Mouse (Mus musculus) urinary bladder, postnatal 10 days (tissue): ENCODE measurements around the gene BC052040.

Source experiments
- DNase-seq: peaks from one replicate; pipeline ENCODE4 v3.0.0; 2022; ENCODE audit warnings: low spot score

BC052040 gene

DNA sequence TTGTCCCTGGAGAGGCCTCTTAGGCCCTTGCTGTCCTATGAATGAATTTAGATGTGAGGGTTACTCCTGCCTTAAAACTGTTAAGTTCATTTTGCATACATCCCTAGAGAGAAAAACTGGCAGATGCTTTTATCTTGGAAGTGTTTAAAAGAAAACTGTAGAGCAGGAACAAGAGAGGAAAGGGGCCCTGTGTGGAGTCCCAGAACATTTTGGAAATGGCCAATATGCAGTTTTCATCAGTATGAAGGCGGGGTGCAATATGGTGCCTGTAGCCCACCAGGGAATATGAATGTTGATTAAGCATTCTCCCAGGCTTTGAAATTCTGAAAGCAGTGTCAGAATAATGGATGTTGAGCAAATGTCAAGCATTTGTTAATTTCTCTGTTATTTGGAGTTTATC is 19.8 kb downstream of the BC052040 start:
- no peak for DNase-seq

DNA sequence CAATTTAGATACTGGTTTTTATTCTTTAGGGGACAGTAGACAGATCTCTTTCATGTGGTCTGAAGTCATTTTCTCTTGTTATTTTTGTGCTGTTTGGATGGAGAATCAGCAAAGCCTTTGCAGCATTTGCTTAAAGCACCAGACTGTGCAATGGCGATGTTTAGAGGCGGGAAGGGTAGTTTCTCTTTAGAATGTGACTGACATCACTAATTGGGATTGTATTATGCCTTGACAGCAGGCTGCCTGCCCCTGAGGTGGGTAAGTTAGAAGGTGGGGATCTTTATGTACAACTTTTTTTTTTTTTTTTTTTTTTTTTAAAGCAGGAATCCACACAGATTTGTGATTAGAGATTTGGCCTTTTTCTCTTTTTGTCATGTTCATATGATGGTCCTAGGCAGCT is 20.6 kb downstream of the BC052040 start:
- DNase-seq: no peak

DNA sequence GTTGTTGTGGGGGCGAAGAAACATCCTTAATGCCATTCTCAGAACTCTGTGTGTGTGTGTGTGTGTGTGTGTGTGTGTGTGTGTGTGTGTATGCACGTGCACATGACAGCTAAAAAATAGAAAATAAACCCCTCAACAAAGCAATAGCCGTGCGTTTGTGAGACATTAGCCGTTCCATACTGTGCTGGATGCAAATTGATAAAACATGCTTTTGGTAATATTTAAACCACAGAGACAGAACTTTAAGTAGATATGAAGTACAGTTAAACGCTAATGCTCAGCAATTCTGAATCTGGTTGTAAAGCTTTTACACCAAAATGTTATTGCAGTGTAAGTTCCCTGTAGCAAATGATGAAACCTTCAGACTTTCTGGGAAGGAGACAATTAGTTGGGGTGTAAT is 22.6 kb downstream of the BC052040 start:
- DNase-seq: no peak

DNA sequence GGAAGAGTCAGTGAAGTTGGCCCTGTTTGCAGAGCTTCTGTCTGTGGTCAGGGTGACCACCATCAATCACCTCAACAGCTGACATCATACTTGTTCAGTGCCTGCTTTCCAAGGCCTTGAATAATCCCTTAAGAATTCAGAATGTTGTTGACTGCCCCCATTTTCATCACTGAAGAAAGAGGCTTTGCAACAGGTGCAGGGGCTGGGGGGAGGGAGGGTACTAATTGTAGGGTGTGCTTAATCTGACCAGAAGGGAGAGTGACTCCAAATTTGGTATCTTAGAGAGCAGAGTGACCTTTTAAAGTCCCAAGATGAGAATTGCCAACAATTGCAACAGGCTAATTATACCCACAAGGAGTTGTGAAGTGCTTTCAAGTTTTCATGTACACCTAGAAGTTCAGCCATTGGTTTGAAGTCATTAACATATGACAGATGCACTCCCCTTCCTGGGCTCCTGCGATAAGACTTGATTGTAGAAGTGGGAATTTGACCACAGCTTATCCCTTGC is 24.4 kb downstream of the BC052040 start:
- no peak for DNase-seq

DNA sequence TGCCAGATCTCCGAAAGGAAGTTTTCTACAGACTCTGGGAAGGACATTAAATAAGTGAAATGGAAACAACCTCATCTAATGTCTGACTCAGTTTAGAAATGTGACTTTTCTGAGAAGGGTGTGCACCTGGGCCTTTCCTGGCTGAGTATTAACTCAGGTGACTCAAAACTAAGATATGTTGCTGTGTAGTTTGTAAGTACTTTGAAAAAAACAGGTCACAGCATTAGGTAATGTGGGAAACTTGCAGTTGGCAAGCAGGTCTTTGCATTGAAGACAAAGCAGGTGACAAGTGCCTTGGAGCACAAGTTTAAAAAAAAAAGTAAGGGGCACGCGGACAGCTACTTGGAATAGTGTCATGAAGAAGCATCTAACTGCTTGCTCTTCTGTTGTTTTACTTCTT is 27.5 kb downstream of the BC052040 start:
- DNase-seq: no peak

DNA sequence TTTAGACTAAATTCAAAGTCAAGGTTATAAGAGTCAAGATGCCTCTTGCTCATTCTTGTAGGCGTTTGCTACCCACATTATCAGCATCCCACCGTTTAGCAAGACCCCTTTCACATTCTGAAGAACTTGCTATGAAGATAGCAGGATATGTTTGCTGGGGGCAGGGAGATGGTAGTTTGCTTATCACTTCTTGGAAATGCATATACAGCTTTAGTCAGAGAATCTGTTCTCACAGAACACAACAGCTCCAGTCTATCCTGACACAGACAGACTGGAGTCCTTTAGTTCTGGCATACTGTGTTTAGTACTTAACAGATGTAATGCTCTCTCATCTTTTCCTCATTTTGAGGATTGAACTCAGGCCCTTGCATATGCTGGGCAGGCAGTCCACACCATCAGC is 28.6 kb downstream of the BC052040 start:
- no peak for DNase-seq

DNA sequence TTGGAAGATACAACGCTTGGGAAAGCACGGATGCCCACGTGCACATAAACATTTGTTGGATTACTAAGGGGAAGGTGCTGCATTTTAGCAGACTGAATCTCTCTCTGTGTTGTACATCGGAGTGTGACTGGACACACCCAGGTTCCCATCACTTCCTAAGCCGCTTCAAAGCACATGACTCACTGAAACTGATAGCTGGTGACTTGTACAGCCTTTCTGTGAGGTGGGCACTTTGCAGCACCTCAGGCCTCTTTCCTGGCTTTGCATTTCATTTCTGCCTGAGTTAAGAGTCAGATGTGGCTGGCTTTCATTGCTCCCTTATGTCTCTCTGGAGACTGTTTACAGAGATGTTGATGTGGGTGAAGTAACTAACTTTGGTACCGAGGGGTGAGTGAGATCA is 29.0 kb downstream of the BC052040 start:
- DNase-seq: no peak

DNA sequence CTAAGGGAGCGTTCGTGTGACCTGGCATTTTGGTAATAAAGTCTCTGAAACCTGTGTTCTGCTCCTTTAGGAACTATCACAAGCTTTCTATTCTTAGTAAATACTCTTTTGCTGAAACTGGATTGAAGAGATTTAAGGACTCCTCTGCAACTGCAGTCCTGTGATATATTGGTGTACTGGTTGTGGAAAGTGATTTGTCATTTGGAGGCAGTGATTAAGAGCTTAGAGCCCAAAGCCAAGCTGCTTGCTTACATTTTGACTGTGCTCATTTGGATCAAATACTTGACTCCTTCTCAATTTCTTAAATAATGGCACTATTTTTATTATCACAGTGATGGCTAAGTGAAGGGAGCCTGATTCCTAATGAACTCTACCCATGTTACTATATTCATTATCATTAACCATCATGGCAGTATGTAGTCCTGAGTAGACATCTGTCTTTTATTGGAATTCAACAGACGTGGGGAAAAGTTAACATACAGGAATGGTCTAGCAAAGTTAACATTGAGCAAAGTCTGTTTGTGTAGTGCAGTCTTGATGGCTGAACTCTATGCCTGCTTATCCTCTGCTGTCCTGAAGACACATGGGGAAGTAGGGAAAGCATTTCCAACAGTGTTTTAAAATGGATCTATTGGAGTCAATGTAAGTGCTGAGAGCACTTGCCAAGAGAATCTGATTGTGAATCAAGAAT is 32.5 kb downstream of the BC052040 start:
- DNase-seq: no peak

DNA sequence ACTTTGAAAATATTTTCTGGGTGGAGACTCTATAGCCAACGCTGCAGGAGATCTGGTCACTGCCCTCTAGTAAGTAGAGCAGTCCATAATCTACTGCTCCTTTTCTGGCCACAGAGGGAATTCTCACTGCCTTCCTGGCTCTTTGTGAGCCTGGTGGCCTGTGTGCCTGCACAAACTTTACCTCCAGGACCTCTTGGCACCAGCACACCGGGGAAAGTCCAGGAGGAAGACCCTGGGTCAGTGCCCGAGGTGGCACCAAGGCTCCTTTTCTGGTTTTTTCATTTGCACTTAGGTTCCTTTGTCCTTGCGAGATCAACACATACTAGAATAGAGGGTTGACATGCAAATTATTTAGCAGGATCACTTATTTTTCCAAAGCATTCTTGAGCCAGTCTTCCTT is 47.0 kb downstream of the BC052040 start:
- DNase-seq: no peak

DNA sequence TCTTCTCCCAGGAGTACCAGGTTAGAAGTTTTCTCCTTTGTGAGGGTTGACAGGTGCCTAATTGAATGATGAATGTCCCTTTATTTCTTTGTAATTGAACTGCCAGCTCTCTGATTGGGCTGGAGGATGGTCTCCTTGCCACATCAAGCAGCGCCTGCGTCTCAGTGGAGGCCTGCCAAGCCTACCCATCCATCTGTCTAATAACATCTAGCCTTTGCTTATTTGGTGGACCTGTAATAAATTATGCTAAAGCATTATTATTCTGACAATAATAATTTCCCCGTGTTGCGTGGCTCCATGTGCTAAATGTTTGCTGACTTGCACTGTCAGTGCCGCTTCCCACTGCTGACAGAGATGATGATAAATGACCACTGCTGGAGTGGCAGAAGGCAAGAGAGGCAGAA is 49.5 kb downstream of the BC052040 start:
- DNase-seq: no peak

DNA sequence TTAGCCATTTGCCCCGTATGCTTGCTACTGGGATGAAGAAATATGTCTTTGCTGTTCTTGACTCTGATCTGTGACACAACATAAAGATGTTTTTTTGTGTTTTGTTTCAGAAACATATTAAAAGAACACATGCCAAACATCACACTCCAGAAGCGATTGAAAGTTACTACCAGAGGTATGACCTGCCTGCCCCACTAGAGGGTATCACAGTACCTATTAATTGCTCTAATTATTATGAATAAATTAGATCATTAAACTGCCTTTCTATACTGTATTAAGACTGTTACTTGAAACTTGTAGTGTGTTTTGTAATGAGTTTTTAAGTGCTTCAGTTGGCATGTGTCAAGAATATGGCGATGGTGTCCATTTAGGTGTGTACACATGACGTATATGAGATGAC is 50.3 kb downstream of the BC052040 start:
- DNase-seq: no peak

DNA sequence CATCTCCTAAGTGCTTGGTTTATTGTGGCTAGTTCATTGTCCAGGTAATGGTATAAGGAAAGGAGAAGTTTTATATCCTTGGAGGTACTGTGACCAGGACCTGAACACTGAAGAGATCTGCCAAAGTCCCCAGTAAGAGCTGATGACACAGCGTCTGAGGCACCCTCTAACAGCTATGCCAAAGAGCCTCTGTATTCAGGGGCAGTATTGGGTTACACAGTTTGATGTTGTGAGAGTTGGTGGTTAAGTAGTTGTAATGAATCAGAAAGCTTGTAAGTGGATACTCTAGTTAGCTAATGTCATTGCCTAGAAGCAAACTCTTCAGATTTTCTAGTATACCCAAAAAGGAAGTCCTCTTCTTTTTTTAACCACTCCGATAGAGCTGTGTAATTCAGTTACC is 68.7 kb downstream of the BC052040 start:
- DNase-seq: no peak

DNA sequence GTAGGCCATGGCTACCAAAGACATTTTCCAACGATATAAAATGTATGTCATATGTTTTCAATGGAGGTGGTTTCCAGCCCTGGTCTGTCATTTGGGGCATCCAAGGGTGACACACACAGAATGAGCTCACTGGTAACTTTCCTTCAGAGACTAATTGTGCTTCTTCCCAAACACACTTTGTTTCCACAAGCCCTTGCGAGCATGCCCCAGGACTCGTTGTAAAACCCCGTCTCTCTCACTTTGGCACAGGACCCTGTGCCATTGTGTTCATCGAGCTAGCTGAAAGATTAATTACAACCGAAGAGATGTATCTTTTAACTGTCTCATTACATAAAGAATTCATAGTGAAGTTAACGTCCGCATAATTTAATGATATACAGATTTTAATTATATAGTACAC is 78.2 kb downstream of the BC052040 start:
- no peak for DNase-seq

DNA sequence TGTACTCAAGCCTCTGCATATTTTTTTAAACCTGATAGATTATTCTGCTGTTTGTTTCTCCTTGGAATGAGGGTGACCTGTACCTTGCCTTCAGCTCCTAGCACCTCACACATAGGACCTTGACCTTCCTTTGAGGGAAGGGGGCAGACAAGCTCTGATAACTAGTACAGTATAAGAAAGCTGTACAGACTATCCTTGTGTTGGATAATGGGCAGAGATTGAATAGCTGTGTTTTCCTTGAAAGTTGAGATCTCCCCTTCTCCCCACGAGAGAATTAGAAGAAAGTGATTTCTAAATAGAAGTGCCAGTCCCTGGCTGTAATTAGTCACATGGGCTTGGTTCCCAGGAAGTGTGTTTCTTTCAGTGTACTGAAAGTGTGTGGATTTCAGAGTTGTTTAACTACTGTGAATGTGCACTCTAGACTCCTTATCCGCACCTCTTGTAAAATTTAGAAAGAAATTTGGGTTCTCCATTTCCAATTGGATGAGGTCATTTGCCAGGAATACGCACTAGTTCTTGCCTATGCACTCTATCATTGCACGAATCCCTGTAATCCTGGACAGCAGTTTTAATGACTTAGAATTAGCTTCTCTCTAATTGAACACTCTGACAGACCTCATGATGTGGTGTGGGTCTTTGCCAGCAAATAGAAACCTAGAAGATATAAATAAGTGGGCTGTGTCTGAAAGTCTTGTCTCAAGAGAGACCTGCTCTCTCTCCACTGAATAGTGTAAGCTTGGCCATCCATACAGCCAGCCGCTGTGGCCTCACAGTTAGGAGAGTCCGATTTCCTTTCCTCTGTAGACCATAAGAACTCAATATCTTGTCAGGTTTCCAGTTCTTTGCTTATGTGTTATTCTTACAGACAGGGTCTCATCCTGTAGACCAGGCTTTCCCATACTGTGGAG is 79.0 kb downstream of the BC052040 start:
- no peak for DNase-seq

DNA sequence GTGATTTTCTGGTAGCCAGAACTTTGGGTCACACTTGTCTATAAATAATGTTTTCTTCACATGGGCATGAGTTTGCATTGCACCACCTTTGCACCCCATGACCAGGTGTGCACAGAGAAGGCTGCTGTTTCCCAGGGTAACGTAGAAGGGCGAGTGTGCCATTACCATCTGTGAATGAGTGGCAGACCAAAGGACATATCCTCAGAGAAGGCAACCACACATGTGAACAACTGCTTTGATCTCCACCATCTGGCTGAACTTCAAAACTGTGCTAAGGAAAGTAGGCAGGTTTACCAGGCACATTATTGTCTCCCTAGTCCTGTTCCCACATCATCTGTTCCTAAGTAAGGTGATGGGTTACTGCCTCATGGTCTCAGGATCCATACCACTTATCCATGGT is 86.0 kb downstream of the BC052040 start:
- DNase-seq: no peak

DNA sequence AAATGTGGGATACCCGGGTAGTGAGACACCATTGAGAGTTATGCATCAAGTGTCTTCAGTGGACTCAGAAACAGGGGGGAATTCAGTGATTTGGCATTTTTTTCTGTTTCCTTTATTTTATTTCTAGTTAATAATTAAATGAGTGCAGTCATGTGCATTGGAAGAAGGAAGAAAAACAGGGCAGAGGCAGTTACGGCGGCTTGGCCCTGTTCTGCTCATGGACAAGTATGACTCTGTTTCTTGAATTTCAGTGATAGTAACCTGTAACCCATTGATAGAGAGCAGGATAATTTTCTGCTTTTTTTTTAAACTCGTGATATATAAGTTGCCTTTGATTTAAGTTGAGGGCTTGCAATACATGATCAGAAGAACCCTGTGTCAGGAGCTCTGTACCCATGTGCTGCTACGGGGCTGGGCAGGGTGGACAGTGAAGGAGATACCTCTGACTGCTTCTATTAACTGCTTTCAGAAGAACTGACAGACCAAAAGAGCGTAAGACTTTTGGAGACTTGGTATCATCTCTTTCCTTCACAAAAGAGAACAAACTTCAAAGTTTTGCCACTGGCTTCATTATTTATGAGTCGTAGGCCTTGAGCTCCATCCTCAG is 91.6 kb downstream of the BC052040 start:
- no peak for DNase-seq

DNA sequence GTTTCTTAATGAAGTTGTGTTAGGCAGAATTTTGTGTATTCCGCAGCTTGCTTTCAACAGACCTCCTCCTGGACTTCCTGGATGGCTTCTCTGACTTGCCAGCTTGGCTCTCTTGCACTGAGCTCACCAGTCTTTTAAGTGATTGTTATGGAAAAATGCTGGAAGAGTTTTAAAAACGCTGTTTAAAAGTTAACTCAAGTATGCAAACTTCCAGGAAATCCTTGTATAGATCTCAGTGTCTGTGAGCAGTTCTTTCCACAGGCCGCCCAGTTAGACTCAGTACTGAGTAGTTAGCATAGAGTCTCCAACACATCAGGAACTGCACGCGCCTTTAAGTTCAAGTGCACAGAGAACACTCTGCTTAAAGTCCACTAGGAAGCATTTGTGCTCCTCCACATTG is 97.3 kb downstream of the BC052040 start:
- no peak for DNase-seq

DNA sequence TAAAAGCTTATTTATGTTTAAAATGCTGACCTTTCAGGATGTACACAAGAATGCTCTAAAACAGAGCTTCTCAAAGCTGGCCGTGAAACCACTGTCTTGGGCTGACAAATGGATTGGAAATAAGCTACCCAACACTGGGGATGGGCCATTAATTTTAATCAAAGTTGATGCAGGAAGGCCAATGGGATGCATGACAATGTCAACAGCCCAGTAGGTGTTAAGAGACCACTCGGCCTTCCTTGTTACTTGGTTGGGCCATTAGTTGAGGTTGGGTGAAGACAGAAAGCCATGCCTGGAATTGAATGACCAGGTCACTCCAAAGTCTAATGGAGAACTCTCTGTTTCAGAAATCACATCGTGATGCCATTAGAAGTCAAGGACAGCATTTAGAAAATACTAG is 103.7 kb downstream of the BC052040 start:
- DNase-seq: no peak

DNA sequence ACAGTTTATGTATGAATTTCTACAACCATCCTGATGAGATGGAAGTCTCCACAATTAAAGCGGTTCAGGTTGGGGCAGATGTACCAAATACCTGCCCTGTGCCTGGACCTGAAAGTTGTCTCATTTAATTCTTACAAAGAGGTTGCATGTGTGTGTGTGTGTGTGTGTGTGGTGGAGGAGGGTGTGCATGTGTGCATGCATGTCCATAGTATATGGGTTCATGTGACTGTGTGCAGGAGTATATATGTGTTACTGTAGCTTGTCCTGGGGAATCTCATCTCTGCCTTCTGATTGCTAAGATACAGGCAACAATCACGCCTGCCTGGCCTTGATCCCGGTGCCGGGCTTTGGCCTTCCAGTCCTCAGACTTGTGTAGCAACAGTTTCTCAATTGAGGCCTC is 106.1 kb downstream of the BC052040 start:
- no peak for DNase-seq

DNA sequence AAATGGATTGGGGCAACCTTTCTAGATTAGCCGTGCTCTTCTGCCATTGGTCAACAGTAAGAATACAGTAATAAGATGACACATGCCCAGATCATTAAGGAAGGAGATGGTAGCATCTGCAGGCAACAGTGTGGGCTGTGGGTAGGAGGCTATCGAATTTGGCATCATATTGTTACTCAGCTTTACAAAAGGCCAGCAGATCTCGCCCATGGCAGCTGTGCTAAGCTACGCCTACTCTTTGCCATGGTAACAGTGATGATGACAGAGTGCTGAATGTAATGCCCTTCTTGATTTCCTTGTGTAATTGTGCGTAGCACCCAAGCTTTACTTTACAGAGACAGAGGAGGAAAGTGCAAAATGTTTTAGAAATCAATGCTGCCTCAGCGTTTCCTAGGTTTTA is 106.8 kb downstream of the BC052040 start:
- DNase-seq: no peak

DNA sequence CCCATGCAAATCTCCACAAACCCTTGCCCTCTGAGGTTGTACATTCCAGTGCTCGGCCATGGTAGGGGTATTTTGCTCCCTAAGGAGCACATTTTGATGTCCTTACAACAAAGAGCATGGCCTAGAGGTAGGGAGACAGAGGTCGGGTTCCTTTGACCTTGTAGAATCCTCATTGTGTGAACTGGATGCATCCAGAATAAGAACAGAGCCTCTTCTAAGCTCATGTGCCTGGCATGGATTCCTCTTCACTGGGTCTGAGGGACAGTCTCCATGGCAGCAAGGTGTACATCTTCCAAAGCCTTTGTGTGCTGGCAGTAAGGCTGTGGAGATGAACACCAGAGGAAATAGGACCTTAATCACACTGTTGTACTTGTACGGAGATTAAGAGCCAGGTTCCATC is 112.3 kb downstream of the BC052040 start:
- DNase-seq: no peak

DNA sequence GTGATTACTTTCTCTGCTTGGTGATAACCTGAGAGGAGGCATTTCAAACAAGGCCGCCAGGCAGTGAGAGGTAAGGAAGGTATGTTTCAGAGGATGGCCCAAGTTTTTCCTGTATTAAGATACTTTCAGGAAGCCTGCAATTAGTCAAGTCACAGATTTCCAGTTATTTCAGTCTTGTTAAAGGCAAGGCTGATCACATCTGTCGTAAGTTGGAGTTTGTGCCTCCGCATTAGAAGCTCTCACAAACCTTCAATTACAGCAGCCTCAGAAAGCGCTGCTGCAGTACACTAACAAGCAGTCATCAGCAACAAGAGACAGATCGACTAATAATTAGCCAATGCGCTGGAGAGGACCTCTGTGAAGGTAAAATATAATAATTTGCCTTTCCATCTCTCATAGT is 112.9 kb downstream of the BC052040 start:
- no peak for DNase-seq

DNA sequence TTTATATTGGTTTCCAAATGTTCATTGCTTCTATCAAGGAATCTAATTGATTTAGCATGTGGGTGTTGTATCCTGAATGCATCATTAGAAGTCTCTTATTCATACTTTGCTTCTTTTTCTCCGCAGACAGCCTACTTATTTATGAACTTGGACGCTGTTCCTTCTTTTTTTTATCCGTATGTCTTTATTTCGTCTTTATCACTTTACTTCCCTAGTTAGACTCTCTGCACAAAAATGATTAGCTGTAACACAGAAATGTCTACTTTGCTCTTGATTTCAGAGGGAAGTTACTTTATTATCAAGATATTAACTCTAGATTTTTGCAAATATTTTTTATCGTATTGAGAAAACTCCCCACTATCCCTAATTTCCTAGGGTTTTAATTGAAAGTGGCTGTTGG is 117.5 kb downstream of the BC052040 start:
- no peak for DNase-seq
